Mouse (Mus musculus) E14TG2a.4 (cell line): ENCODE measurements around the gene E2f2.

Experiments
- H3K27me3 ChIP-seq: 2 replicates; pipeline ENCODE4 v1.6.1; 2014; ENCODE audit warnings: low read length, control low read depth; ENCODE audit not compliant: insufficient read depth
- H3K36me3 ChIP-seq: 2 replicates; pipeline ENCODE4 v1.6.1; 2014; ENCODE audit warnings: low read length, control low read depth; ENCODE audit not compliant: insufficient read depth
- H3K4me1 ChIP-seq: replicated peaks from 2 replicates; pipeline ENCODE4 v1.6.1; 2014; ENCODE audit warnings: low read depth, low read length, control low read depth
- H3K4me3 ChIP-seq: replicated peaks from 2 replicates; pipeline ENCODE4 v1.5.1; 2014; ENCODE audit warnings: mild to moderate bottlenecking, low read length
- H3K9me3 ChIP-seq: 2 replicates; pipeline ENCODE4 v1.6.1; 2014; ENCODE audit warnings: low read length, control low read depth
- CTCF ChIP-seq: conservative IDR thresholded peaks from 2 replicates; pipeline ENCODE4 v1.5.1; 2014; ENCODE audit warnings: low read length
- NANOG ChIP-seq: IDR thresholded peaks from 2 replicates; pipeline ENCODE4 v1.6.1; 2014; ENCODE audit warnings: borderline replicate concordance, low read length, mixed read lengths
- POU5F1 ChIP-seq: IDR thresholded peaks from 2 replicates; pipeline ENCODE4 v1.6.1; 2014; ENCODE audit warnings: low read length, borderline replicate concordance

E2f2 gene

DNA sequence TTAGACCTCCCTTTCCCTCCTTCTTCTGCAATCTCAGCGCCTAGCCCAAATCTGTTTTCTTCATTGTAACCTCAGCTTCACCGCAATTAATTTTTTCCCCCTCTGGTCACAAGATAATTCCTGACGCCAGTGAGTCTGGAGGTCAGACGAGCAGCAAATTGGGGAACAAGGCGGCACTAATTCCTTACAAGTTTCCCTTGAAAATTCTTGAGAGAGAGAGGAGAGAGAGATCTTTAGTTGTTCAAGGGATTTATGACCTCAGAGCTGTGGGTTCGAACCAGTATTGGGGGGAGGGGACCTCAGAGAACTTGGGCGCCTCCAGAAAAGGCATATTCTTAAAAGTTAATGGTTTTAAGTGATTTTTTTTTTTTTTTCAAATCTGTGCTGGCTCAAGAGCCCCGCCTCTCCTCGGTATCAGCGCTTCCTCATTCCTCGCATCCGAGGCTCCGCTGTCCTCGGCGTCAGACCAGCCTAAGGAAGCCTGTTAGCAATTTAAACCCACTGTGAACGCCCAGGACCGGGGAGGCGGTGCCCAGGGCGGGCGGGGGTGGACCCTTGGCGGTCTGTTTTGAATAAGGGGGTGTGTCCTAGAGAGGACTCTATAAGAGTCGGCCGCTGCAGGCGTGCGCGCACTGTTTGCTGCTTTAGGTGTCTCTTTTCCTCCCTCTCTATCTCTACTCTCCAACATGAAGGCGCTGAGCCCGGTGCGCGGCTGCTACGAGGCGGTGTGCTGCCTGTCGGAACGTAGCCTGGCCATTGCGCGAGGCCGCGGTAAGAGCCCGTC, 28.8 kb upstream of the E2f2 start, which contains the start of gene Id3:
Gene Id3, plus strand, starts transcription at position 305 of the 784 bp plus-strand sequence.
- H3K4me1 ChIP-seq: peaks cover 67% of the 10 kb centered on the region
- peak within 1 kb of the TSS; percentile 92 for H3K4me3 ChIP-seq
- 0 out of 2 replicates have a peak, but pooled peaks cover 9% of the 10 kb centered on the region for H3K36me3 ChIP-seq
- TF ChIP-seq POU5F1 (no peak), NANOG (no peak), CTCF (no peak)
- peaks cover 70% of the 10 kb centered on the region for H3K27me3 ChIP-seq
- peaks cover 4% of the 10 kb centered on the region; the same call in 1 of the 2 replicates for H3K9me3 ChIP-seq

DNA sequence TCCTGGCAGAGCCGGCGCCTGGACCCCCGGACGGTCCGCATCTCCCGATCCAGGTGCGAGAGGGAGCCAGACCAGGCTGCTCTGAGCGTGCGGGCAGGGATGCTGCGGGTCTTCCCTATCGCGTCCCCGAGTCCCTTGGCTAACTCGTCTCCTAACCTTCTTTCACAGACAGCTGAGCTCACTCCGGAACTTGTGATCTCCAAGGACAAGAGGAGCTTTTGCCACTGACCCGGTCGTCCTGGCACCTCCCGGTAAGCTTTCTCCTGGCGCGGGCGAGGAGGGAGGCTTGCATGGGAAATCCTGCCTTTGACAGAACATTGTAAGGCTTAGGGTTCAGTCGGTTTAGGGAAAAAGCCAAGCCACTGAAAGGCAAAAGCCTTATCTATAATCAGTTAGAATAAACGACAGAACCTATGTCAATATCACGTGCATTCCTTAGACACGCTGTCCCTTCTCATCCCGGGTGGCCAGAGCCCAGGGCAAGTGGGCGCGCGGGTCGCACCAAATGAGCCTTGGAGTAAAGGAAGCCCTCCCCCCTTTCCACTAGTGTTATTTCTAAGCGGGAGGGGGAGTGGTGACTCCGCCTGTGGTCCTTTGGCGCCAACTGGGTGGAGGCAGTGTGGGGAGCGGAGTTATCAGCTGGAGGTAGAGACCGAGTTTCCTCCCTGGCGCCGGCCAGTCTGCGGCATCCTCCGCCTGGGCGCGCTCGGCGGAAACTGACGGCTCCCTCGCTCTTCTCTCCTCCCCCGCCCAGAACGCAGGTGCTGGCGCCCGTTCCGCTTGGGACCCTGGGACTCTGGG, 27.9 kb upstream of the E2f2 start:
- Histone ChIP-seq H3K9me3 (peaks cover 4% of the 10 kb centered on the region; the same call in 1 of the 2 replicates), H3K4me1 (peaks cover 77% of the 10 kb centered on the region), H3K27me3 (peaks cover 64% of the 10 kb centered on the region), H3K4me3 (peak overlapping the region; percentile 92), H3K36me3 (0 out of 2 replicates have a peak, but pooled peaks cover 9% of the 10 kb centered on the region)
- TF ChIP-seq CTCF (no peak), NANOG (no peak), POU5F1 (no peak)

DNA sequence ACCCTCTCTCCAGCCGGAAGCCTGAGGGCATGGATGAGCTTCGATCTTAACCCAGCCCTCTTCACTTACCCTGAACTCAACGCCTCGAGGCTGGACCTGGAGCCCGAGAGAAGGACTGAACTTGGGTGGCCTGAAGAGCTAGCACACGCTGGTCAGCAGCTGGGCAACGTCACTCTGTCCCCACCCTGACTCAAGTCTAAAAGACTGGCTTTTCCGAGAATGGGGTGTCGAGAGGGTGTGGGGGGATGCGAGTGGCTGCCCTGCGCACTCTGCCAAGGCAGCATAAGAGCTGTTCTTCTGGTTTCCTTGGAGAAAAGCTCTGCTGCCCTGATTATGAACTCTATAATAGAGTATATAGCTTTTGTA, 27.3 kb upstream of the E2f2 start:
- Histone ChIP-seq H3K4me1 (peaks cover 74% of the 10 kb centered on the region), H3K9me3 (peaks cover 4% of the 10 kb centered on the region; the same call in 1 of the 2 replicates), H3K4me3 (peak overlapping the region; percentile 92), H3K36me3 (0 out of 2 replicates have a peak, but pooled peaks cover 9% of the 10 kb centered on the region), H3K27me3 (peaks cover 59% of the 10 kb centered on the region)
- TF ChIP-seq POU5F1 (no peak), CTCF (no peak), NANOG (no peak)

DNA sequence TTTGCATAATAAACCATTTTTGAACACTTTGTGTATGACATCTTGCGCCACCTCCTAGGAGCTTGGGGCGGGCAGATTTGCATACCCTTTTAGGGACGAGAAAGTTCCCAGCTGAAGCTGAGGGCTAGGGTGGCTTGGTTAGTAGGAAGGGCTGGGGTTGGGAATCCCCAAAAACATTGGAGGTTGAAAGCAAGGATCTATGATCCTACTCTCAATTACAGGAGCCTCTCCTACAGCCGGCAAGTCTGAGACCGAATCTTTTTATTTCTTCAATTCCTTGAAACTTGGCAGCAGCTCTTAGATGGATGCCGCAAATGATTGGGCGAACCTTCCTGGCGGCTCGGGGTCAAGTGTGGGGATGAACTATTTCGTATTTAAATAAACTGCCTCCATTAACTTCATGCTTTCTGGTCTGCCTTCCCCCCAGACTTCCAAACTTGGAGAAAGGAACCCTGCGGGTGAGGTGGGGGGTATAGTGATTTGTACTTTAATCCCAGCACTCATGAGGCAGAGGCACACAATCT, 26.8 kb upstream of the E2f2 start:
- Histone ChIP-seq H3K36me3 (0 out of 2 replicates have a peak, but pooled peaks cover 9% of the 10 kb centered on the region), H3K4me3 (peak overlapping the region; percentile 92), H3K9me3 (peaks cover 4% of the 10 kb centered on the region; the same call in 1 of the 2 replicates), H3K27me3 (peaks cover 60% of the 10 kb centered on the region), H3K4me1 (peaks cover 74% of the 10 kb centered on the region)
- TF ChIP-seq CTCF (no peak), POU5F1 (no peak), NANOG (no peak)

DNA sequence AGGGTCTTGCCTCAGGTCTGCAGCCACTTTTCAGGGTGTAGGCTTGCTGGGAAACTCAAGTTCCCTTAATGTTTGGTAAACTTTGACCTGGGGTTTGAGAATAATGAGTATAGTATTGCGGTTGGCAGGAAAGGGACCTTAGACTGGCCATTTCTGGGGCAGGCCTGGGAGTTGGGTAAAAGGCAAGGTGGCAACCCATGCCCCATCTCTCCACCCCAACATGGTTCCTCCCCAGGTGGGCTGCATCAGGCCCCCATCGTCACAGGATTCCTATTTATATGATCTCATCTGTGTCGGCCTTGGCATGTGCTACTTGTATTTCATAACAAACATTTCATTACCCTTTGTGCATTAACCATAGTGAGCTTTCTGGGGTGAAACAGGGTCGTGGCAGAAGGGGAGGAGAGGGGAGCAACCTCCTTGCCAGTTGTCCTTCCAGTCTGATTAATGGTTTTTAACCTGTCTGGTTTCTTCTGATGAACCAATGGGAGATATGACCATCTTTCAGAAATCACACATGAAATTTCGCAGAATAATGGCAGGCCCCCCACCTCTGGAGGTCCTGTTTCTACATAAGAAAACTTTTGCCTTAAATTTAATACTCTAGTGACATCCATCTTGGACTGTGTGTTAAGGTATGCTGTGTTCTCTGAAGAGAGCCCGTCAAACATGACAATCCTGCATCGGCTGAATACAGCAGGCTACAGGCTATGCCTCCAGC, 26.0 kb upstream of the E2f2 start:
- H3K4me3 ChIP-seq: peak overlapping the region; percentile 92
- TF ChIP-seq CTCF (no peak), POU5F1 (no peak), NANOG (no peak)
- H3K9me3 ChIP-seq: peaks cover 4% of the 10 kb centered on the region; the same call in 1 of the 2 replicates
- peaks cover 61% of the 10 kb centered on the region for H3K27me3 ChIP-seq
- peaks cover 74% of the 10 kb centered on the region for H3K4me1 ChIP-seq
- 0 out of 2 replicates have a peak, but pooled peaks cover 9% of the 10 kb centered on the region for H3K36me3 ChIP-seq

DNA sequence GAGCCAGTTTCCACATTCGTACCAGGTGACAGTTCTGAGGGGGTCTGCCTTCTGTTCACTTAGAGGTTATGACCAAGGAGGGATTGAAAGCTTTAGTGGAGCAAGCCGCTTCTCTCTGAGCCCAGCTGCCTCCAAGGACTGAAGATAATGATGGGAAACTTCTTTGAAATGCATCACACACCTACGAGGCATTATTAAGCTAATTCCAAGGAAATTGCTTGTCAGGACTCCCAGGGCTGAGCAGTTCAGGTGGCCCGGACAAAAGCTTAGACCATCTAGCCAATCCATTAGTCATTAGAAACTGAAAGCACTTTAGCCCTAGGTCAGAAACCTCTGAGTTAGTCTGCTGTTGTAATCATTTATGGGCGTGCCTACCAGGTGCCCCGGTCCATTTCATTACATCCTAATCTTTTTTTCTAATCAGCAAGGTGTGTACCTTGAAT, 25.5 kb upstream of the E2f2 start:
- H3K4me1 ChIP-seq: peaks cover 77% of the 10 kb centered on the region
- H3K36me3 ChIP-seq: 0 out of 2 replicates have a peak, but pooled peaks cover 9% of the 10 kb centered on the region
- peaks cover 61% of the 10 kb centered on the region for H3K27me3 ChIP-seq
- peak; percentile 100 for TF ChIP-seq NANOG
- TF ChIP-seq CTCF: no peak
- TF ChIP-seq POU5F1: peak; percentile 95
- H3K4me3 ChIP-seq: peak overlapping the region; percentile 92
- peaks cover 4% of the 10 kb centered on the region; the same call in 1 of the 2 replicates for H3K9me3 ChIP-seq

DNA sequence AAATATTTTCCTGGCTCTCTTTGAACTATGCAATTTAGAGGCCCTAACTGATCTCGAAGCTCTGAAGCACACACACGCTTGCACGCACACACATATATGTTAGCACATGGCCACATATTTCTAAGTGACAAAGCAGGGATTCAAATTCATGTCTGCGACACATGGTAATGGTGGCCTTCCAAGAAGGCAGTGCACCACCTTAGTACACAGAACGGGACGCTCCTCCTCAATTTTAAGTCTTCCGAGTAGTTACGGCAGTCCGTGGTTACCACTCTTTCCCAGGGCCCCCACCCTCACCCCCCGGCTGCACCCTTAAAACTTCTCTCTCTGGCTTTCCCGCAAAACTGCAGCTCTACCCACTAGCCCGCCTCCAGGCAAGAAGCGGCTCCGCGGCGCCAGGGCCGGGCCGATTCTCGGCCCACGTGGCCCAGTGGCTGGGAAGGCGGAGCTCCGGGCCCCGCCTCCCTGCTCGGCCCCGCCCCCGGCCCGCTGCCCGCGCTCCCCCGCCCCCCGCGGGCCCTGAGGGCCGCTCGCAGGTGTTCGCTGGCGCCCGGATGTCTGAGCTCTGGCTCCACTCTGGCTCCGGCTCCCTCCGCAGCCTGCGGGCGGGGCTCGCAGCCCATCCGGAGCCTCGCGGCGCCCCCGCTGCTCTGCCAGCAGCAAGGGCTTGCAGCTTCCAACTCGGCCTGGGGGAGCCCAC, 24.6 kb upstream of the E2f2 start:
- Histone ChIP-seq H3K36me3 (0 out of 2 replicates have a peak, but pooled peaks cover 9% of the 10 kb centered on the region), H3K27me3 (peaks cover 53% of the 10 kb centered on the region), H3K4me3 (peak overlapping the region; percentile 69), H3K9me3 (peaks cover 4% of the 10 kb centered on the region; the same call in 1 of the 2 replicates), H3K4me1 (peaks cover 69% of the 10 kb centered on the region)
- TF ChIP-seq NANOG (no peak), CTCF (no peak)
